Mouse (Mus musculus): ENCODE measurements around the gene Tymp.

Gene Tymp

GRCm38 (mm10) chr15:89376957-89377356, at the start of gene Tymp:
Gene Tymp, minus strand, starts transcription at chr15:89377039.
- no peak for DNase-seq (ENCODE audit: low spot score in 2 of 2)

- no peak for DNase-seq (ENCODE audit: low spot score in 2 of 2)
Observed at GRCm38 (mm10) chr15:89425711-89426121, 48.9 kb upstream of the Tymp start, which contains the start of gene Cpt1b. Gene Cpt1b, minus strand, starts transcription at chr15:89425863.

GRCm38 (mm10) chr15:89424621-89425020, 47.8 kb upstream of the Tymp start:
- DNase-seq (ENCODE audit: low spot score in 2 of 2): no peak

DNA sequence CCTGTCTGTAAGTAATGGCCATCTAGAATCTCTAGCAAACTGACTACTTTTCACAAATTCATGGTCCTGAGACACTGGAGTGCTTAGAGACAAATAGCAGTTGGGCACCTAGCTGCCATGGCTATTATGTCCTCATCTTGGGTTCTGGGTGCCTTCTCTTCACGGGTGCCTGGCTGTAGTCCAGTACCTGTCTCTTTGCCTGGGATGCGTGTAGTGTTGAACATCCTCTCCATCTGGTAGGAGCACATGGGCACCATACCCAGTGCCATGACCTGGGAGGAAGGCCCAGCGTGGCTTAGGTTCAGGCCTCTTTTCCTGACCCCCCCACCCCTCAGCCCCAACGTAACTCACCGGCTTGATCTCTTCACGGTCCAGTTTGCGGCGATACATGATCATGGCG, 45.1 kb upstream of the Tymp start:
- DNase-seq (ENCODE audit: low spot score in 2 of 2): no peak

GRCm38 (mm10) chr15:89415282-89415681, 38.4 kb upstream of the Tymp start:
- no peak for DNase-seq (ENCODE audit: low spot score in 2 of 2)

DNA sequence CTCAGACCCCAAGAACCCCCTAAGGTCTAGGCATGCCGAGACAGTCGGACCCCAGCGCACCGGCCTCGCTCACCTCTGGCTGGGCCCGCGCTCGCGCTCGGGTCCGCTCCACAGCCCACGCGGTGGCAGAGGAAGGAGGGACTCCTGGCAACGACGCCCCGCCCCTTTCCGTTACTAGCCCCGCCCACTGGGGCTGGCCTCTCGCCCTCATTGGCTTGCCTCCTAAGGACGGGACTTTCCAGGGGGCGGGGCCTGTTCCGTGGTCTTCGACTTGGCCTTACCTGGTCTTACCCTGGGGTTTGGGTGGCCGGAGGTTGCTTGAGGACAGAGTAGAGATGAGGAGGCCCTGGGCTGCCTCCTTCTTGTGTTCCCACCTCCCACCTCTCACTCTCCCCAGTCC, 33.3 kb upstream of the Tymp start, which contains the start of gene Syce3:
Syce3 (minus strand) TSS at position 386 of the 400 bp plus-strand sequence.
- no peak for DNase-seq (ENCODE audit: low spot score in 2 of 2)

GRCm38 (mm10) chr15:89406691-89407090, 29.9 kb upstream of the Tymp start:
- no peak for DNase-seq (ENCODE audit: low spot score in 2 of 2)

DNA sequence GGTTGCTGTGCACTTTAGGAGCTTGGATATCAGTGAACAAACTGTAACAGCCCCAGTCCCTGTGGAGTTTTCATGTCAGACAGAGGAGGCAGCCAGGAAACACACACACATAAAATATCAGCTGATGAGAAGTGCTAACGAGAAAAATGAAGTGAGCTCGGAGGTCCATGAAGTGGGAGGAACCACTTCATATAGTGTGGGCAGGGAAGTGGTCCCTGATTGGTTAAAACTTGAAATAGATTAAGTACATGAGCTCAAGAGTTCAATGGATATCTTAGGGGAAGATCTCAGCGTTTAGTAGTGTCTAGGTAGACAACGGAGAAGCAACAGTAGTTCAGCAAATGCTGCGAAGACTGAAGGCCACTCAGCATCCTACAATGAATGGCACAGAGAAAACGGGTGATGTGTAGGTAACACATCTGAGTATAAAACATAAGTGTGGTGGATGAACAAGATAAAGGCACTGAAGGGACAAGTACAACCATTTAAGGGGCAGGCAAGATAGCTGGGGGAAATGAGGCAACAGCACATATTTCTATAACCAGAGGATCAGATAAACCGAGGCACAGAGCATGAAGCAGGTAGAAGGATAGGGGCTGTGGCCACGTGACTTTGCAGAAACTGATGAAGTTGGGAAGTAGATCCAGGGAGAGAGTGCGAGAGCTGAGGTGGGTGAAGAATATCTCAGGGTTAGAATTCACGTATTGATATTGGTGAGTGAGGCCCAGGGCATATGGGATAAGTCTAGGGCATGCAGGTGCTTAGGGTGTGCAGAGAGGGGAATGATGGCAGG, 28.2 kb upstream of the Tymp start:
- no peak for DNase-seq (ENCODE audit: low spot score in 2 of 2)

GRCm38 (mm10) chr15:89402471-89402870, 25.6 kb upstream of the Tymp start:
- no peak for DNase-seq (ENCODE audit: low spot score in 2 of 2)

DNA sequence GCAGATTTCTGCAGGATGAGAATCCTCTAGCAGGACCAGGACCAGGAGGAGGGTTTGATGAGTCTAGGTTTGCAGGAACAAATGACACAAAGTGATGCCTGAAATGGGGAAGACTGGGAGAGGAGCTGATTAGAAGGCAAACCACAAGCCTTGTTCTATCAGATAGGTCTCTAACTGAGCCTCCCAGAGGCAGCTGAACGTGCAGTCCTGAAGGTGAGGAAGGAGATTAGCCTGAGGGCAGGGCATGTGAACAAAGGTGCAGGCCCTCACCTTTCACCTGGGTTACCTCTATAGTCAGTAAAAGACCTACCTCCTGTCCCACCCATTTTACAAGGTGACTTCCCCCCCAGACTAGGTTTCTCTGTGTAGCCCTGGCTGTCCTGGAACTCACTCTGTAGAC, 22.9 kb upstream of the Tymp start:
- DNase-seq (ENCODE audit: low spot score in 2 of 2): no peak

DNA sequence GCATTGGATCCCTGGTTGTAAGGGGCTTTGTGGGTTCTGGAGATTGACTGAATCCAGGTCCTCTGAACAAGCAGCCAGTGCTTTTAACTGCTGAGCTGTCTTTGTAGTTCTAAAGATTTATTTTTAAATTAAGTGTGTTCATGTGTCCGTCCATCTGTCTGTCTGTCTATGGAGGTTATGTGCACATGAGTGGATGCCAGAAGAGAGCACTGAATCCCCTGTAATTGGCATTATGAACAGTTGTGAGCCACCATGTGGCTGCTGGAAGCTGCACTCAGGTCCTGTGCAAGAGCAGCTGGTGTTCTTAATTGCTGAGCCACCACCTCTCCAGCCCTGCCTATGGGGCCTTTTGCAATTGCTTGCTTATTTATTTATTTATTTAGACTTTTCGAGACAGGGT, 21.3 kb upstream of the Tymp start:
- DNase-seq (ENCODE audit: low spot score in 2 of 2): no peak

DNA sequence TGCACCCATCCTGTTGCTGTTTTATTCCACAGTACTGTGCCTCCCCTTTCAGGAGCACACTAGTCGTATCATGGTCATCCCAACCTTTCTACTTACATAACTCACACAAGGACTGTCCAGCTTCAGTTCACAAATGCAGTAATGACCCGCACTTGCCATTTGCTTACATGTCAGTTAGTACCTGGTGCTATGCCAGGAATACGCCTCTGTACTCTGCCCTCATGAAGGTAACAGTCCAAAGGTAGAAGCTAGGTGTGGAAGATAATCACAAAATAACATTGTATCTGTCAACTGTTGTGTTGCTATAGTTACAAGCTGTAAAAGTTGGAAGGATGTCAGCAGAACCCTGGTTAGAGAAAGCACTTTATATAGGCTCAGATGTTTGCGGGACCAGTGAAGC, 20.0 kb upstream of the Tymp start:
- DNase-seq (ENCODE audit: low spot score in 2 of 2): no peak

- no peak for DNase-seq (ENCODE audit: low spot score in 2 of 2)
Observed at GRCm38 (mm10) chr15:89390081-89390480, 13.2 kb upstream of the Tymp start.

- no peak for DNase-seq (ENCODE audit: low spot score in 2 of 2)
Observed at GRCm38 (mm10) chr15:89387127-89387526, 10.3 kb upstream of the Tymp start.

DNA sequence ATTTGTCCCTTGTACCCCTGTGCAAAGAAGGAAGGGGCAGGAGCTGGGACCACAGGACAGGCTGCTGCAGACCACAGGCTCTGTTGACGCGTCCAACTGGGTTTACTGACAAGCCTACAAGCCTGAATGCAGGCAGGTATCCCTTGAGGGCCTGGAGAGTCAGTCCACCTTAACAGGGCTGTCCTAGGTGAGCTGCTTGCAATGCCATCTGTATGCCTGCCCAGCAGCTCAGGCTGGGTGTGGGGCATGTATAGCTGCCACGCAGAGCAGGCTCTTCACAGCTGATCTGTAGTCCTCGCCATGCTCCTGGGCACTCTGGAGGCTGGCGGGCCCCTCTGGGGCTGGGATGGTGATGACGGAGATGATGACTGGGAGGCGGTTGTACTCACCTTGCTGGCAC, 7.8 kb upstream of the Tymp start, which contains the start of gene Klhdc7b:
Klhdc7b (plus strand) TSS at position 301 of the 400 bp plus-strand sequence.
- DNase-seq (ENCODE audit: low spot score in 2 of 2): no peak

DNA sequence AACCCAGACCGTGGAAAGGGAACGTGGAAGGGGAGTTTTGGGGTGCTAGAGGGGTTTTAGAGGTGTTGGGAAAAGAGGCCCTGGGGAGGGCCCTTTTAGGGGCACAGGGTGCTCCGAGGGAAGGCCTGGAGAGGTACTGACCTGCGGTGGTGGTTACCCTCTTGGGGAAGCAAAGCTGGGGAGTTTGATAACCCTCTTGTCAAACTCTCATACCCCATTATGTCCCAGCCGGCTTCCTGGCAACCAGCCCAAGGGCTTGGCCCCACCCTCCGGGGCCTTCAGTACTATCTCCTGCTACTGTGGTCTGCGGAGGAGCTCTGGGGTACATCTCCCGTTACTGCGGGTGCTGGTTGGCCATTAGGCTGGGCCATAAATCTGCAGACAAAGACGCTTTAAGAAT, 2.6 kb upstream of the Tymp start:
- no peak for DNase-seq (ENCODE audit: low spot score in 2 of 2)

- DNase-seq (ENCODE audit: low spot score in 2 of 2): no peak
Observed at GRCm38 (mm10) chr15:89378831-89379401, 2.1 kb upstream of the Tymp start, which contains the start of gene Odf3b. Gene Odf3b, minus strand, starts transcription at chr15:89379282.

- no peak for DNase-seq (ENCODE audit: low spot score in 2 of 2)
Observed at GRCm38 (mm10) chr15:89377938-89378828, 1.3 kb upstream of the Tymp start.

- DNase-seq (ENCODE audit: low spot score in 2 of 2): no peak
Observed at GRCm38 (mm10) chr15:89377362-89377761, 523 bp upstream of the Tymp start.

DNA sequence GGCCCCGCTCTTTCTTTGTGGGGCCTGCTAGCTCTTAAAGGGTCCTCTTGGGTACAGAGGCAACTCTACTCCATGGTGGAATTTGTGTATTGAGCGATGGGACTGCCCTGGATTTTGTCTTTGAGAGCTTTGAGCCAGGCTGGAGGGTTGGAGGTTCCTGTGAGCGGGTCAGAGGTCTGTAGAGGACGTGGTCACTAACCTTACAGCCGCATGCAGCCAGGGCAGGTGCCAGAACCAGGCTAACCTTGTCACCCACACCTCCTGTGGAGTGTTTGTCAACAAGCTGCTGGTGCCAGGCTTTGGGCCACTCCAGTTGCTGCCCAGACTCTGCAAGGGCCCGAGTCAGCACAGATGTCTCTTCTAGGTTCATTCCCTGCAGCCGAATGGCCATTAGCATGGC, 799 bp downstream of the Tymp start:
- no peak for DNase-seq (ENCODE audit: low spot score in 2 of 2)

GRCm38 (mm10) chr15:89374801-89375534, 1.9 kb downstream of the Tymp start:
- no peak for DNase-seq (ENCODE audit: low spot score in 2 of 2)
